Mouse (Mus musculus) cerebellum, postnatal 4 days (tissue): ENCODE data around the gene Sqstm1.

Experiments used
- DNase-seq, 2 experiments: peaks; one replicate each; pipeline ENCODE4 v3.0.0; 2022; ENCODE audit warnings: low spot score in 2 of 2, mixed read lengths in 1 of 2

The Sqstm1 gene

DNA sequence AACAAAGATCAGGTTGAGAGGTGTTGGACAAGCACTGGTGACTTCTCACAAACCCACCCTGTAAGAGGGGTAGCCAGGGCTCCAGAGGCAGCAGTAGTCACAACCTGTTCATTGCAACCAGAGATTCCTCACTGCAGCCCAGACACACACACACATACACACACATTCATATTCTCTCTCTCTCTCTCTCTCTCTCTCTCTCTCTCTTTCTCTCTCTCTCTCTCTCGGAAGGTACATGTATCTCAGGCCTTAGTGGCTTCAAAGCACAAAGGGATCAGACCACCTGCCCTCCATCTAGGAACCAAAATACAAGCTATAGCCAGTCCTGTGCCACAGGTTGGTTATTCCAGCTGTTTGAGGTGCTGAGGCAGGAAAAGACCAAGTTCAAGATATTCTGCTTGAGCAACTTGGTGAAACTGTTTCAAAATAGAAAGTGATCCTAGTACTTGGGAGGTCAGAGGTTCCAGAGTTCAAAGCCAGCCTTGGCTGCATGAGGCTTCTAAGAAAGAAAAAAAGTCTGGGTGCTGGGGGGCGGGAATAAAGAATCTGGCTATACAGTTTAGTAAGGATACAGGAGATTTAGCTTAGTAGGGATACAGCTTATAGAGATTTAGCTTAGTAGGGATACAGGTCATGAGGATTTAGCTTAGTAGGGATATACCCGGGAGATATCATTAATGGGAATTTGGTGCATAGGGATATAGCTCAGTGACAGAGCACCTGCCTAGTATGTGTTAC, 864 bp upstream of the Sqstm1 start:
- DNase-seq, result no peak

DNA sequence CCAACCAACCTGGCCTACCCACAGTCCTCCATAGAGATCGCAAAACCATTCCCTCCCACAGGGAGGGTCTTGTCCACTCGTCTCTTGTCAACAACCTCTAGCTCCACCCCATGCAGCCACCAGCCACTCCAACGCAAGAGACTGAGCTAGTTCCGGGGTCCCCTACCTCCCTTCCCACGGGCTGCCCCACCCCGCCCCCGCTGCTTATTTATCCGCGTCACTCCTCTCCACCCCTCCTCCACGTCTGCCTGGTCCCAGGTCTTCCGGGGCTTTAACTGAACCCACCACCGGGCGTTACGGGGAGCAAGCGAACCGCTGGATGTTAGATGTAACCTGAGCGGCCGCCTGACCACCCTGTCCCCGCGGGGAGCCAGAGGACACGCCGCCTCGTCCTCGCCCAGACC, 524 bp downstream of the Sqstm1 start:
- DNase-seq, result peak; percentile 79 to 90

DNA sequence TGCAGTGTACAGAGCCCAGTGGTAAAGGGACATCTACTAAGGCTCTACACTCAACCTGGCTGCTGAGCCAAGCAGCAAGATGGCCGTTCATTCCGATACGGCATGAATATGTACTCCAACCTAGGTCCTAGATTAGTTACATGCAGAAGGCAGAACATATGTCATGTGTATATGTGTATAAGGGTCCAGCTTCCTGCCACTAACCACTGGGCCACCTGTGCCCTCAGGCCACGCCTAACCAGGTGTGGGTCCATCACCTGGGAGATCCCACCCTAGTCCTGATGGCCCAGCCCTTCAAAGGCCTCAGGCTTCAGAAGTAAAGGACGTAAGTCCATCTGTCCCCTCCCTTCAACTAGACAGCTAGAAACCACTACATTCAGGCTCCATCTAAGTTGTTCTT, 2.6 kb downstream of the Sqstm1 start:
- DNase-seq, result no peak

DNA sequence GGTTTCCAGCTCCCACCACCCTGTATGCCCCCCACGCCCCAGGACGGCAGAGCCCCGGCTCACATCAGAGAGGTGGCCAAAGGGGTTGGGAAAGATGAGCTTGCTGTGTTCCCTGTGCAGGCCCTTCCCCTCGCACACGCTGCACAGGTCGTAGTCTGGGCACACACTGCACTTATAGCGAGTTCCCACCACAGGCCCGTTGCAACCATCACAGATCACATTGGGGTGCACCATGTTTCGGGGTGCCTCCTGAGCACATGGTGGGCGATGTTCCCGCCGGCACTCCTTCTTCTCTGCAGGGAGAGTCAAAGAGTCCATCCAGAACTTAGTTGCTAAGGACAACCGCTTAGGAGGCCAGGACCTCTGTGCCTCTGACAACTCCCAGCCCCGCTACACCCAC, 3.3 kb downstream of the Sqstm1 start:
- no peak for DNase-seq

DNA sequence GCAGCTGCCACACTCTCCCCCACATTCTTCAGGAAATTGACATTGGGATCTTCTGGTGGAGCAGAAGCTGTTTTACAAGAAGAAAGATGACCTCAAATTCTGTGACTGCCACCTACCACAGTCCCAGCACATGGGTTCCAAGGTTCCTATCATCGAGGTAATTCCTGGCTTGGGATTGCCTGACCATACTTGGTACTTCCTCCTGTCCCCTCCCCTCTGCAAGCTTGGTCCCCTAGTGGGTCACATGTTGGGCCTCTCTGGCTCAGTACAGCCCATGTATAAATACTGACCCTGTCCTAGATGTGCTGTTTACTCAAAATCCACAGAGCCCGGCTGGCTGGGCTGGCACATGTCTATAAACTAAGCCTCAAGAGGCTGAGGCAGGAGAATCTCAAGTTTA, 4.6 kb downstream of the Sqstm1 start:
- DNase-seq, result no peak

DNA sequence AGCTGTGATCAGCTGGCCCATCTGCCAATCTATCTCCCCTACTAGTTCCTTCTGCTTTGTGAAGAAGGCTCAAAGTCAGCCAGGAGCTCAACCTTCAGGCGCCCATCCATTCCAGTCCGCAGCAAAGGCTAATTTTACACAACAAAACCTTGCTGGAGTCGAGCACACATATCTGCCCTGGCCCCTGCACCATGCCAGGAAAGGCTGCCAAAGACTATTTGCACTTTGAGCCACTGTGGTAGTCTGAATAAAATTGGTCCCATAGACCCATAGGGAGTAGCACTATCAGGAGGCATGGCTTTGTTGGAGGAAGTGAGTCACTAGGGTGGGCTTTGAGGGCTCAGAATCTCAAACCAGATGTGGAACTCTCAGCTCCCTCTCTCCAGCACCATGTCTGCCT, 5.2 kb downstream of the Sqstm1 start:
- DNase-seq, result no peak

DNA sequence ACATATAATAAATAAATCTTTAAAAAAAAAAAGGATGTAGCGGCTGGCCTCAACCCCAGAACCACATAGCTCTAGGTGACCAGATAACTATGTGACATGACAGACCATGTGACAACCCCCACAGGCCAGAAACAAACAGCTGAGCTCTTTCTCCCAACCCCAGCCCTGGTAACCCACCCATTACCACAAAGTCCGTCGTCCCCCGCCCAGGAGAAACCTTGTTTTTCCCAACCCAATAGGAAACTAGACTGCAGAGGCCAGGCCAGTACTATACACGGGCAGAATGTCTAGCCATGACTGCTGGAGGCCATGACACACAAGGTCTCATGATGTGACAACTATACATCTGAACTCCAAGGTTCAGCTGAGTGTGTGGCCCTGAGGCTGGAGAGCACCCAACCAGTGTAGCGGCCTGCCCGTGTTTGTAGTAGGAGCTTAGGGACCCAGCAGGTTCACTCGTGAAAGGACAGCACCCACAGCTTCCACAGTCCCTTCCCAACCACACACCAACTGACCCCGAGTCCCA, 7.3 kb downstream of the Sqstm1 start:
- DNase-seq, result no peak

DNA sequence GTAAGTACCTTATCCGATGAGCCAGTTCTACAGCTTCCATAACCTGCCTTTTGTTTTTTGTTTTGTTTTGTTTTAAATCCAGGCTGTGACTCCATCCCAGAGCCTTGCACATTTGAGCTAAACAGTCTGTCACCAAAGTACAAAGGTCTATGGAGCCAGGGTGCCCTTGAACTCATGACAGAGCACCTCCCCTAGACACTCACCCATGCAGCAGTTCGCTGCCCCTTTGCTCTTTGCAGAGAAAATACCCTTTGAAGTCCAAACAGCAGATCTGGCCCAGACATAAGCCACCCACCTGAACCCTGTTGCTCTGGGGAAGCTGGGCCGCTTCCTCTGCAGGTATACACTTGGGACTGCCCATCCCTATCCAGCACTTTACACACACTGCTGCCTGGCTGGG, 9.0 kb downstream of the Sqstm1 start:
- no peak for DNase-seq

DNA sequence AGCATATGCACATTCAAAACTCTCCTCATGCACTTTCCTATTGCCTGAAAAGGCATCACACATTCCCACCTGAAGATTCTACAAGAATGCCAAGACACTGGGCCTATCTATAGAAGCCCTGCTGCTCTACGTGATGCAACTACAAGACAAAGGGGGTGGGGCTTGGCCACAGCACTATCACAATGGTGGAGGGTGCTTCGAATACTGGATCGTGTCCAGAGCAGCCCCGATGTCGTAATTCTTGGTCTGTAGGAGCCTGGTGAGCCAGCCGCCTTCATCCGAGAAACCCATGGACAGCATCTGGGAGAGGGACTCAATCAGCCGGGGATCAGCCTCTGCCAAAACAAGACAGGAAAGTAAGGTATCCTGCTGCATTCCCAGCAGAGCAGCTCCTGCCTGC, 10.0 kb downstream of the Sqstm1 start:
- DNase-seq, result no peak

DNA sequence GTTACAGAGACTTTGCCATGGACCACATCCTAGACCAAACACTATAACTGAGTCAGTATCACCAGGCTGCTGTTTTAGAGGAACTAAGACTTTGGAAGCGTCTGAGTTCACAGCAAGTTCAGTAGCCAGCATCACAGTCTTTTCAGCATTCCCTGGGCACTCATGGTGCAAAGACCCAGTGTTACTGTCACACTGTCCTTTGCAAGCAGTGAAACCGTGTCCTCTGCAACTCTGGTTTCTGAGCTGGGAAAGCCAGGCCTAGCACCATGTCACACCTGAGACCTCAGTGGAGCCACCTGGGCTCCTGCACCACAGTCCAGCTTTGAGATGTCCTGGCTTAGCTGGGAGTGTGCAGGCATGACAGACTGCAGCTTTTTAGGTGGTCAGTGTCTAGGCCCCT, 11.7 kb downstream of the Sqstm1 start:
- no peak for DNase-seq

DNA sequence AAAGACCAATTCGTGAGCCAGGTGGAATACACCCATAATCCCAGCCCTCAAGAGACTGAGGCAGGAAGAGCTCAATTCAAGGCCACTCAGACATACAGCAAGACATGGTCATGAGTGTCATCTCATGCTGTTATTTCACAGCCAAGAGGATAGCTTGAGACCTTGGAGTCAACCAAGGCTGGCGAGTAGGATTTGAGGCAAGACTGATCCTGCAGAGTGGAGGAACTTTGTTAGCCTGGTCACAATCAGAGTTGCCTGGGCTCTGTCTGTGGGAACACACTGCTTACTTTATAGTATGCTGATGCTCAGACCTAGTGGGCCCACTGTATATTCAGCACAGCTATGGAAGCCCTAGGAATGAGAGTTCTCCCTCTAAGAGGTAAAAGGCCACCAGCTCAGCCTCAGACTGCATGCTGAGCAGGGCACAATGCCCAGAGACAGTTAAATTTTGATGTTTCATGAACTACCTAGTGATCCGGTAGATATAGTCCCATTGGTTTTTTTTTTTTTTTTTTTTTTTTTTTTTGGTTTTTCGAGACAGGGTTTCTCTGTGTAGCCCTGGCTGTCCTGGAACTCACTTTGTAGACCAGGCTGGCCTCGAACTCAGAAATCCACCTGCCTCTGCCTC, 12.3 kb downstream of the Sqstm1 start:
- DNase-seq, result no peak

DNA sequence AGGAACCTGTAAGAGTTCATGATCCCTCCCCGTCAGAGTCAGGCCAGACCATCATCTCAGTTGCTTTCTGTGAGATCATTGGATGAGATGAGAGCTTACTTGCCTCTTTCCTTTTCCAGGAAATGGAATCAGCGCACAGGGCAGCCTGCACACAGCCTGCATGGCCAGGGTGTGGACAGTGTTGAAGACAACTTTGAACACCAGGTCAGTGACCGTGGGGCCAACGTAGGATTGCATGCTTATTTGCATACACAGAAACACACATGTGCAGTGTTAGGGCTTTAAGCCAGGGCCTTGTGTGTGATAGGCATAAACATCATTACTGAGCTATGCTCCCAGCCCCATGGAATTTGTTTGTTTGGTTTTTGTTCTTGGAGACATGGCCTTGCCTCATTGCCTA, 13.1 kb downstream of the Sqstm1 start:
- no peak for DNase-seq

DNA sequence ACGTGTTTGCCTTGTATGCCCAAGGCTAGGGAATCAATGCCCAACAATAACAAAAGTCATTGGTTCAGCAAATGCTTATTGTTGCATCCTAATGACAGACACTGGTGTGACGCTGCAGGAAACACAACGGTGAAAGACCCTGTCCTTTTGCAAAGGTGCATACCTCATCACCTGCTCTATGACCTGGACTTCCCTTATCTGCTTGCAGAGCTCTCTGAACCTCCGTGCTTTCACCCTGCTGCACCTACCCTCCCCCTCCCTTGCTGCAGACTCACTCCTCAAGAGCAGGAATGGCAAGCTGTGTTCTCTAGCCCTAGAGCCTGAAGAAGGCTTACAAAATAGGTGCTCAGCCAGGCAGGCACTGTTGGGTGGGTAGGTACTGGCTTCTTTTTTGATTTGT, 15.8 kb downstream of the Sqstm1 start:
- no peak for DNase-seq

DNA sequence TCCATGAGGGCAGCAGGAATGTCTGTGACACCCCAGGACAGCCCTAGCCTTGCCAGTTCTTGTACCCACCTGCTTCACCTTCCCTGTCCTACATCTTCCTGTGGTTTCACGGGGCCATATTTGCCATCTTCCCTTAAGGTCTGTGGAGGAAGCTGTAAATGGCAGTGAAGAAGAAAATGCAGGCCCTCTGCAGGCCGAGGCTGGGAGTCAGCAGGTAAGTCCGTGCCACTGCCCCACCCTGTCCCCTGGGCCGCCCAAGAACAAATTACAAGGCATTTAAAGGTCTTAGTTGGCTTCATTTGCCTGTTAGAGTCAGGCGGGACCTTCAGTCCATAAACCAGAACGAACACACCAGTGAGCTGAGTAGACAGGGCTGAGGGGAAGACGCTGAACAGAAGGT, 16.6 kb downstream of the Sqstm1 start:
- DNase-seq, result no peak

DNA sequence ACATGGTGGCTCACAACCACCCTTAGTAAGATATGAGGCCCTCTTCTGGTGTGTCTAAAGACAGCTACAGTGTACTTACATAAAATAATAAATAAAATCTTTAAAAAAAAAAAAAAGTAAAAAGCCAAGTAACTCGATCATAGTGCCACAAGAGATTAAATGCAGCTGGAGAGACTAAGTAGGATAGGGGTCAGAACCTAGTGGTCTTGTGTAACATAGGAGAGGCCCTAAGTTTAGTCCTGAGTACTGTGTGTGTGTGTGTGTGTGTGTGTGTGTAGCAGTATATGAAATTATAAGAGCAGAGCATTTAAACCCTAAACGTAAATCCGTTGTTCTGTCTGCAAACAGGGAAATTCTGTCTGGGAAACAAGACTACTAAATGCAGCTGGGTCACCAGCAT, 18.3 kb downstream of the Sqstm1 start:
- no peak for DNase-seq

DNA sequence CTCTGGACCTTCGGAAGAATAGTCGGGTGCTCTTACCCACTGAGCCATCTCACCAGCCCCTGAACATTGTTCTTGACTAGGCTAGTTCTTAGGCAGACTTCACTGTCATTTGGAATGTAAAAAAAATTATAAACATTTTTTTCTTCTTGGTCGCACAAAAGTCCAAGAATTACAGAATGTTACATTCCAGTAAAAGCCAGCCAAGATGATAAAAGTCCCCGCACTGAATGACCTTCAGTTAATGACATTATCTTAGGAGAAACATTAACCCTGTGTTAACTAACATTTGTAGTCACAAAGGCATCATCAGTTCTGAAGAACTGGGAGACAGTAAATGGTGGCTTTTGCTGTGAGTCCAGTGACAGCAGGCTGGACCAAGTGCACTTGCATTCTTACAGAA, 20.3 kb downstream of the Sqstm1 start:
- no peak for DNase-seq

DNA sequence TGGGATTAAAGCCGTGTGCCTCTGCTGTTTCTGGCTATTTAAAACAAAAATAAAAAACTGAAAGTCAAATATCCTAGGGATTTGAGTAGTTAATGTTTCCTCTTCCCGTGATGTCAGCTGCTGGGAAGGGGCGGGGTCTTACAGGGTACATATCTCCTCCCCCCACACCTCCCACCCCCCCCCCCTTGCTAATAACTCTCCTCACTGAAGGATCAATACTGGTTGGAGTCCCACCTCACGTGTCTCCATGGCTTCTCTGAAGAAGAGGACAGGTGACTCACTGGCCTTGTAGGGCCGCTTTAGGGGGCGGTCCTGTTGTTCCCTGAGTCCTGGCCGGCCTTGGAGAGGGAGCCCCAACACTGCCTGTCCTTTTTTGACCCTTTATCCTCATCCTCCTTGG, 21.9 kb downstream of the Sqstm1 start:
- no peak for DNase-seq

DNA sequence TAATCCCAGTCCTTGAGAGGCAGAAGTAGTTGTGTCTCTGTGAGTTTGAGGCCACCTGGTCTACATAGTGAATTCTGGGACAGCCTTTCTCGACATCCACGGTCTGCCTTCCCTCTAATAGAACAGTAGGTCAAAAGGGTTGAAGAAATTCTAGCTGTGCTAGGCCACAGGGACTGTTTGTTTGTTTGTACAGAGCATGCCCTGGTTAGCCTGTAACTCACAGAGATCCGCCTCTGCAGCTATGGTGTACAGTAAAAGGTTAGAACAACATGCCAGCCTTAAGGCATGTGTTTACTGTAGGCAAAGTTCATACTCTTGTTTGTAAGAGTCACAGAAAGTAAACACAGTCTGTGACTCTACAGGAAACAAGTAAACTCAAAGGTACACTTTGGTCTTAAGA, 25.8 kb downstream of the Sqstm1 start:
- no peak for DNase-seq

DNA sequence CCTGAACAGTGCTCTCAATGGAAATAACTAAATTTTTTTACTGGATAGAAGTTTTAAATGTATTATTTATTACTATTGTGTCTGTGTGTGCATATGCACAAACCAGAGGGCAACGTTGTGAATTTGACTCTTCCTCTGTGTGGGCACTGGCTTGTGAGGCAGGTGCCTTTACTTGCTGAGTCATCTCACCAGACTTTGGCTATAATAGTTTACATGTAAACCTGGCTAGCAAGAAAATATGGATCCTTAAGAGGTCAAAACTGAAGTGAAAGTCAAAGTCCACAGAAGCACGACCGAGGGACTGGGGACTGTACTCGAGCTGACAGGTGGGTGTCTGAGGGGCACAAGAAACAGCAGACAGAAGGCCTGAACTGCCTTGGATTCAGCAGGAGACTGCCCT, 27.9 kb downstream of the Sqstm1 start:
- no peak for DNase-seq

DNA sequence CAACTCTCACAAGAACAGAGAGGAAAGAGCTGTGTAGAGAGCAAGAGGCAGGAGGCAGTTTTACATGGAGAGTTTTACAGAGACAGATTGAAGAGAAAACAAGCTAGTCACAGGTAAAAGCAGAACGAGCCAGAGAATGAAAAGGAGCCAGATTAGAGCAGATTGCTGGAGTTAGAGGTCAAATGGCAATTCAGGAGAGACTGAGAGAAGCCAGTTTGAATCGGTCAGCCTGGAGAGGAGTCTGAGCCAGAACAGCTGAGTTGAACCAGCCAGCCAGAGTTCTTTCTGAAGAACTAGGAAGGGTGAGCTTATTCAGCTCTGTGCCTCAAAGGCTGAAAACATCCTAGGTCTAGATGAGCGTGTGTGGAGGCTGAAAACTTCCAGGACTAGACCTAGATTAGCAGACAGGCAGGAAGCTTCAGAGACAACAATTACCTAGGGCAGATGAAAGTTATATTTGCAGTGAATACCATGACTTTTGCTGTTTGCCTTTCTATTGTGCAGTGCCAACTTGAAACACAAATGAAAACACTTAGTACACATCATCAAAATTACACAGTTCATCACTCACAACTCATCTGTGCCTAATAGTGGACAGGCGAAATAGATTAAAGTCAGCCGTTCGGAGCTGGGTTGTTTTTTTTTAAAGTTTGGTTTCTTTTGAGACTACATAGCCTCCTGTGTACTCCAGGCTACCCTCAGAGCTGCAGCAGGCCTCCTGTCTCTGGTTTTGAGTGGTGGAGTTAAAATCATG, 30.0 kb downstream of the Sqstm1 start:
- no peak for DNase-seq

DNA sequence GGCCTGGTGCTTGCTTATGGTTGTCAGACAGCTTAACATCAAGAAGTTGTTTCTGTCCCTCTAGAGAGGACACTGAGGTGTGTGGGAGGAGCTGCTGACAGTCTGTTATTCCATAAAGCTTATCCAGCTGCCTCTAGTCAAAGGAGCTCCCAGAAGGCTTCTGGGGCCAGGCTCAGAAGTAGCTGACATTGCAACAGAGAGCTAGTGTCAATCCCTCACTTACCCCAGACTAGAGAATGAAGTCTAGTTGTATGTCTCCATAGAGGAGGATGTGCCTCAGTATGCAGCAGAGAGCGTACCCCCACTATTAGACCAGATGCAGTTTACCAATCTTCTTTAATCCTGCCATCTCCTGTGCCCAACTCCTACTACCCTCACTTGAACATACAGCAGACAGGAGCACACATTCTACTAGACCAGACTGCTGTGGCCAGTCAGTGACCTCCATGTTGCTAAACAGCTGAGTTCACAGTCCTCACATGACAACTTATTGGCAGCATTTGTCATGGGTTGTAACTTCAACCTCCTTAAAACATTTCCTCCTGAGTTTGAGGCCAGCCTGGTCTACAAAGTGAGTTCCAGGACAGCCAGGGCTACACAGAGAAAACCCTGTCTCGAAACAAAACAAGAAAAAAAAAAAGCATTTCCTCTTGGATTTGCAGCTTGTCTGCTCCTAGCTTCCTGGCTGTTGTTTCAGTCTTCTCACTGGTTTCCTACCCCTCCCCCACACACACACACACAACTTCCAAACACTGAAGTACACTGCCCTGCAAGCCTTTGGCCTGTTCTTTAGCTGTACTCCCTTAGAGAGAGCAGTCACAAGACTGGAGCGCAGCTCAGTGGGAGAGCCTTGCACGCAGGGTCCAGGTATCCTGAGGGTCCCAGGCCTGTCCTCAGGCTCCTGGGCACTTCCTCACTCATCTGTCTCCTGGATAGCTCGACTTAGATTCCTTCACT, 31.8 kb downstream of the Sqstm1 start:
- no peak for DNase-seq

DNA sequence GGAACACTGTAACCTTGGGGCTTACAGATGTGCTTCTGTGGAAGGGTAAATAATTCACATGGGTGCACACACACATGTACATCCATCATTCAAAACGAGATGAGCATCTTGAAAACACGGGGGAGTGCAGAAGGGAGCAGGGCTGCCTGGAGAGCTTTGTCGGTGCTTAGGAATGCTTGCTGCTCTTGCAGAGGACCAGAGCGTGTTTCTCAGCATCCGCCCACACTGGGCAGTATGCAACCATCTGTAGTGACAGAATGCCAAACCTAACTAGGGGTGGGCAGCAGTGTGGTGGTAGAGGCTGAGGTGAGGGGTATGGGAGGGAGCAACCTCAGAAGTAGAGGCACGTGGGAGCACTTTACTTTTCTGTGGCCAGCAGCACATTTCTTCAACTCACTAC, 33.5 kb downstream of the Sqstm1 start:
- DNase-seq, result no peak
